Mouse (Mus musculus): ENCODE measurements around the gene Gpr65. TPM values are rescaled to one million over a fixed set of nuclear protein-coding genes. Genes with fewer than 3 reads are reported as not detected.
A peak's percentile ranks its signal among the peaks of the same experiment; 100 is the strongest.
"Not testable (repeated sequence)": the region's sequence is repeated elsewhere in the genome, so short reads cannot be mapped to it uniquely, and the experiment has no call there.

Gene Gpr65
- total RNA-seq (2022) = under 1 TPM in 1 of 4 experiments, not detected in 3; 0.15 TPM

DNA sequence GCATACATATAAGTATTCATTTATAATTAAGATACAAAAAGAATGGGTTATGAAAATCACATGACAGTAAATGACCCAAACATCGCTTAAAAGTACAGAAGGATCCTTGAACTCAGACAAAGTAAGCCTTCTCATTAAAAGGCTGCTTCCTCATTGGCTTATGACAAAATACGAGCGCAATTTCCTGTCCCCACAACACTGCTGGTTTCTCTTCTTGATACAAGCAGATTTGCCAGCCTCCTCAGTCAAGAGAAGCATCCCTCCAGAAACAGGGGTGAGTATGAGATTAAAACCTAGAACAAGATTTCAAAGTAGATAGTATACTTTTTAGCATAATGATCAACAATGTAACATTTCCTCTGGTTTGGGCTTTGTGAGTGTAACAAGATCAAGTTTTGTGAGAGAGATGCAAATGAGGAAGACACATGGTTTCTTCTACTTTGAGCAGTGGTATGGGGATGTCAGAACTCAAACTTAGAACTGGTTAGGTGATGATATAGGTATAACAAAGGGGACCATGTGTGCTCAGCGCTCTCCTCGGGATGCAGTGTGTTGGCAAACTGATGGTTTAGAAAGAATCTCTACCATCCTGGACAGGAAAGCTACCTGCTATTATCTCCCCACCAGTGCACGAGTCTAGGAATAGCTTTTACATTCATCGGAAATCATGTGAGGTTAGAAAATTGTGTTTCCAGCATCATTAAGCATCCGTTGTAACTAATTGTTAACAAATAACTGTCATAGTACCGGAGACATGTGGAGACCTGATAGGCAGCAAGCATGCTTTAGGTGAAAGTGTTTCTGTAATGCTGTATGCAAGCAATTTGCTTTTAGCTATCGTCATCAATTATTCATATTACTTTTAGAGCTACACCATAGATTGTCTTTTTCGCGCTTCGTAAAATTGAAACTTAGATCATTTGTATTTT, at the start of gene Gpr65:
TSS of gene Gpr65 (plus strand) at position 195 of the 929 bp plus-strand sequence.
- no peak for DNase-seq (ENCODE audit: low spot score in 2 of 2)

DNA sequence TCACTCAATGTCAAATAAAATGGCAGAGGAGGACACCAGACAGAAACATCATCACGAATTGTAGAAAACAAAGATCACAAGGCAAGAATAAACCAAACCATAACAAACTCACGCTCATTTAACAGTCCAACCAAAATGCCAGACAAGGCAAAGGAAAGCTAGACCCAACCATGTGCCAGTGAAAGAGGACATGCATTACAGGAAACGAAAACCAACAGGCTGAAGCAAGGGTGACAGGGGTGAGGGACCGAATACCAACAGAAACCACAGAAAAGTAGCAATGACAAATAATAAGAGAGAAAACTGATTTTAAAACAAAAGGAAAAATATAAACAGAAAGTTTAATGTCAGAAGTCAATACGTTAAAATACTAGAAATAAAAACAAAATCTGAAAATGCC, 45.1 kb upstream of the Gpr65 start:
- no peak for DNase-seq (ENCODE audit: low spot score in 2 of 2)

DNA sequence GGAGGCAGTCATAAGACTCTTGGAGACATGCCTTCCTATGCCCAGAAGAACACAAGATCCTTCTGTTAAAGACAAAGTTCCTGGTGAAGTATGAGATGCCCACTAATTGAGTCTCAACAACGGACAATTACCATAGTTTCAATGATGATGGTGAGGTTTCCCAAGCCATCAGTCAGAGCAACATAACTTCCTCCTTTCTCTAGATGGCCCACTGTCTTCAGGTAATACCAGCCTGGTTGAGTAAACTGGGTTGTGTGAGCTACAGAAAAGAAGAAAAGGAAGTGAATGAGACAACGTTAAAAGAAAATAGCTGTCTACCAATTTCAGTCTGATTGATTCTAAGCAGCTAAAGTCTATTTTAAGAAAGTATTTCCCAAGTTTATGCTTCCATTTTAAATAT, 41.4 kb upstream of the Gpr65 start:
- no peak for DNase-seq (ENCODE audit: low spot score in 2 of 2)

DNA sequence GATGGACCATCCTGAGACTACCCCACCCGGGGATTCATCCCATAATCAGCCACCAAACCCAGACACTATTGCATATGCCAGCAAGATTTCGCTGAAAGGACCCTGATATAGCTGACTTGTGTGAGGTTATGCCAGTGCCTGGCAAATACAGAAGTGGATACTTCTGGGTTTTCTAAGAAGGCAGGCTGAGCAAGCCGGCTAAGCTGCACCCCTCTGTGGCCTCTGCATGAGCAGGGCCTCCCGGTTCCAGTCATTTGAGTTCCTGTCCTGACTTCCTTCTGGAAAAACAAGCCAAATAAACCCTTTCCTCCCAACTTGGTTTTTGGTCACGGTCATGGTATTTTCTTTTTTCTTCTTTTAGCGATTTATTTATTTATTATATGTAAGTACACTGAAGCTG, 30.0 kb upstream of the Gpr65 start:
- DNase-seq (ENCODE audit: low spot score in 2 of 2) = not testable (repeated sequence)

DNA sequence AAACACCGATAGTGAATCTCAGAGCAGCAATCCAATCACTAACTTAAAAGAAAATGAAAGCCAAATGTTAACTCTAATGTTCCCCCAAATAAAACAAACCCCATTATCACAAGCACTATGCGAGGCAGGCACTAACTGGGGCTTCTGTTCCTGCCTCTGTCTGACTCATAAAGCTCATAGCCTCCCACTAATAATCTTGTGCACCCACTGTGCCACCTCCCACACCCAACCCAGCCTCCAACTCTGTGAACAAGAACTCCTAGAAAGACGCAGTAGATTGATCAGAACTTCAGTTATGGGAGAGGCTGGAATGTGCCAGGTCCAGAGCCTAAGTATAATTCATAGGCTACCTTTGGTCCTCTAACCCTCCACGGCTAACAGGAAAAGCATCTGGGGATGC, 24.3 kb upstream of the Gpr65 start:
- DNase-seq (ENCODE audit: low spot score in 2 of 2) = no peak

DNA sequence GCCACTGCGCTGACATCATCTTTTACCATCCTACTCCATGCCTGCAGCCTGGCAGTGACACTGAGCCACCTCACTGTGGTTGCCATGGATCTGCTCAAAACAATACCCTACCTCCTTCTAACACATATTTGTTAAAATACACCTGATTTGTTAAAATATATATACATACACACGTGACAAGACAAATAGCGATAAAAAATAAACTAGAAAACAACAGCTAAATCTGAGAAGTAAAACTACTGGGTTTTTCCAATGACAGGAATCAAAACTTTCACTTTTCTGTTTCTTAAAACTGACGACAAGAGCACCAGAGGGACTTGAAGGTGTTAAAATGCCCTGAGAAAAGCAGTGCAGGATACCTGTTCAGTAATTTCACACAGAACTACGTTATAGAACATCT, 23.6 kb upstream of the Gpr65 start:
- no peak for DNase-seq (ENCODE audit: low spot score in 2 of 2)

DNA sequence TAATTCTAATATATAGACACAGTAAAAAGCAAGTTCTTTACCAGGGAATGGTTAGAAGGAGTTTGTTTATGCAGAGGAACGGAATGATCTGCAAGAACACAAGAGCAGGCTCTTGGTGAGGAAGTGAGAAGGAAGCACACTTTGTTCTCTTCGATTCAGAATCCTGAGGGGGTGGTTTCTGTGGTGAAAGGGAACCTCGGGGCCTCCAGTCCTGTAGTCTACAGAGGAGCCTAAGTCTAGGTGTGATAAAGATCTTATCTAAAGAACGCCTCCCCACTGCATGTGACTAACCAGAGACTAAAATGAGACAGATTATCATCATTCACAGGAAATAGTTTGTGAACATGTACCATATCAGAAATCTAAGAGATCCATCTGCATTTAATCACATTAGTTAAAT, 21.6 kb upstream of the Gpr65 start:
- DNase-seq (ENCODE audit: low spot score in 2 of 2) = no peak

DNA sequence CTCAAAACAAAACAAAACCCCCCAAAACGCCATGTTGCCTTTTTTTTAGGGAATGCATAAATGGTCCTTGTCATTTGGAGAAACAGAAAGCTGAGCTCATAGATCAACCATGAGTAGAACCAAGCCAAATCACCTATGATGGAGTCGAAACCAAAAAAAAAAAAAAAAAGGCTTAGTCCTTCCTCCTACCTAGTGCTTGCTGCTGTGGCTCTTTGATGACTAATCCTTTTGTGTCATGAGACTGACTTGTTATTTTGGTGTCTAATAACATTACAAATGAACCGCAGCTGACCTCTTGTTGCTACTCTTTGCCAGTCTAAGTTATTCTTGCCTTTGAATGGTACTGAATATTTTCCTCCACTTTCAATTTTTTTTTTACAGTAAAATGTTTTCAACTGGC, 18.8 kb upstream of the Gpr65 start:
- DNase-seq (ENCODE audit: low spot score in 2 of 2) = no peak

DNA sequence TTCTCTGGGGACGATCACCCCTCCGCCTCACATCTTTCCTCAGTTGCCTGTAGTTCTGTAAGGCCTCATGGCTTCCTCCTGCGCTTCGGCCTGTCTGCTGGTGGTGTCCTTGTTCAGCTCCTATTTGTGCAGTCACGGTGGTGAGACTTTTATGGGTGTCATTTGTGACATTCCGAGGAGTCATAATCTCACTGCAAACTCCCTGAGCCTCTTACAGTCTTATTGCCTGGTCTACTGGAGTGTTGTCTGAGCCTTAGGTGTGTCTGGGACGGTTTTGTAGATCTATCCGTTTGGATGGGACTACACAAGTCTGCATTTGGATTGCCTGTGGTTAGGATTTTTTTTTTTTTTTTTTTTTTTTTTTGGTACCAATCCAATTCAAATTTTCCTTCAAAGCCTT, 18.1 kb upstream of the Gpr65 start:
- no peak for DNase-seq (ENCODE audit: low spot score in 2 of 2)

DNA sequence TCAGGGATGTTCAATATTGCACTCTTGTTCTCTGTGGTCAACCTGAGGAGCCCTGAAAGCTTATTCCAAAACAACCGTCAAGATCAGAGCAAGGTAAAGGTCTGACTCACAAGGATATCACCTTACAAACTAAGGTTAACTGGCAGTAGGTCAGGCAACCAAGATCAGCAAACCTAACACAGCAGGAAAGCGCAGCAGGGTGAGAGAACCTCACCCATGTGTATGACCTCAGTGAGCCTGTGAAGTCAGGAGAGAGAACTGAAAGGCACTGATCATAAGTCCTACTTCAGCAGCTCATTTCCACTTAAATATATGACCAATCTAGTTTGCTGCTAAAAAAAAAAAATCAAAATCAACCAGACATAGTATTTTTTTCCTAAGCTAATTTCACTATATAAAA, 16.0 kb upstream of the Gpr65 start:
- no peak for DNase-seq (ENCODE audit: low spot score in 2 of 2)

DNA sequence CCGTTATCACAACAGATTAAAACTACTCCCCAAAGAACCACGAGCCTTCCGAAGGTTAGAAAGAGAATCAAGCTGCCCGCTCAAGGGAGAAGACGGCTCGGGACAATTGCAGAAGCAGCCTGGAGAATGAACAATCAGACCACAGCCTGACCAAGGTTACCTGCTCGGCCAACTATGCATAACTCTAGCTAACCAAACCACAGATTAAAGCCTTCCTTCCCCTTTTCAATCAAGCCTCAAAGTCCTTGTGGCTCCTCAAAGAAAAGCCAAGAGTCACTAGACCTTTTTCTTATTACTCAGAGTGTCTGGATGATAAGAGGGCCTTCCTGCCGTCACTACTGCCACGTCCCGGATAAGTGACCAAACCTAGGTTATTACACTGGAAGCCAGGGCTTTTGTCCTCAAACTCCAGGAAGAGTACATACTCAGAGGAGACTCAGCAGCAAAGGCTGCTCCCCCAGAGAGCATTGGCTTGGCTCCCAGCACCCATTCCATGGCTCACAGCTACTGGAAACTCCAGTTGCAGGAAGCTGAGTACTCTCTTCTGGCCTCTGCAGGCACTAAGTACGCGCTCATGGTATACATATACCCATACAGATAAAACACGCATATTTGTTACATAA, 13.0 kb upstream of the Gpr65 start:
- DNase-seq (ENCODE audit: low spot score in 2 of 2) = no peak

DNA sequence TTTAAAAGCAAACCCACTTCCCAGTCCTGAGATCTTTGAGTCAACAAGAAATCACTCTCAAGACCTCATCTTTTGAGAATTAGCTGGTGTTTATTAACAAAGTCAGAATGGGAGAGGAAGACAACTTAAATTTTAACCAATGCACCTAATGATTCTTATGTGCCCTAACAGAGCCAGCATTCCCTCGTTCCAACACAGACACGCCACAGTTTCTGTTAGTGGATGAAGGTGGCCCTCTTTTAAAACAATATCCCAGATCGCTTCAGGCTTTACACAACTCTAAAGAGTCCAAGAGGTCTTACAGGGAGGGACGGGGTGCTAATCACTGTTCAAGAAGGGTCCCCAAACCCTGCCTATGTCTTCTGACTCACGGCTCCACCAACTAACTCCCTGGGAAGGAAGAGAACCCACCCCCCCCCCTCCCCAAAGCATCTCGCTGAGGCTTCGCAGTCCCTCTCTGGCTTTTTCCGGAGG, 10.0 kb upstream of the Gpr65 start:
- DNase-seq (ENCODE audit: low spot score in 2 of 2) = no peak

DNA sequence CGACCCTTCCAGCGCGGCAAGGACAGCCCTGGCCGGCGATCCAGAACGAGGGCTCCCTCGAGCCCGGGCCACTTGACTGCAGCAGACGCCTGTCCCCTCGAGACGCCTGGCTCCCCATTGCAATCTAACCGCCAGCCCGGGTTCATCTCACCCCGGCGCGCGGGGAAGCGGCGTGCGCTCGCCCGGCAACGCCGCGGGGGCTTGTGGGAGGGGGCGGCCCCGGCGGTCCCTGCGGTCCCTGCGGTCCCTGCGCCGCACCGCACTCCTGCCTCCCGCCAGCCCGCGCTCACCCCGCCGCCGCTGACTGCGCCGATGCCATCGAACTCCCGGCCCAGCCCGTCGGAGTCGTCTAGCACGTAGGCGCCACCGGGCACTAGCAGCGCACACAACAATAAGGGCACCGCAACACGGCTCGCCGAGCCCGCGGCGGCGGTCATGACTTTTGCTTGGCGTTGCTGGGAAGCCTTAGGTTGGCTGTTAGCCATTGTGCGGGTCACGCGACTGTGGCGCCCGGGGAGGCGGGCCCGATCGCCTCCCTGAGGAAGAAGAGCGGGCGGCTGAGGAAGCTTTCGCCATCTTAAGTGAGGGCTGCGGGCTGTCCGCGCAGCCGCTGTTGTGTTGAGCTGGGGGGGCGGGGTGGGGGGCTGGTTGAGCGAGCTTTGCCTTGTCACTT, 9.5 kb upstream of the Gpr65 start, which contains the start of gene Galc:
TSS of gene Galc (minus strand) at position 615 of the 673 bp plus-strand sequence.
- peak; percentile 79 to 87 for DNase-seq (ENCODE audit: low spot score in 2 of 2)

DNA sequence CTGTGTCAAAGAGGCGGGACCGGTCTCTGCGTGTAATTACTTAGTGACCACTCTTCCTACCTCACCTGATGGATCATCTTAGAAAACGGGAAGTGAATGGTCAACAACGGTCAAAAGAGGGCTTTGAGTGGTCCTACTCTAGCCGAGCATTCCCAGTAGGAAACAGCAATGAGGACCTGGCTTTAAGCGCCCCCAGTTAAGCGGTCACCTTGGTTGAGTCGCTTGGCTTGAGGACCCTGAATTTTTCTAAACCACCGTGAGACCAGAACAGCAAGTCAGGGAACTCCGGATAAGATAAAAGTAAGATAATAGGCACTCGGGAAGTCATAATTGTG, 8.9 kb upstream of the Gpr65 start:
- no peak for DNase-seq (ENCODE audit: low spot score in 2 of 2)

DNA sequence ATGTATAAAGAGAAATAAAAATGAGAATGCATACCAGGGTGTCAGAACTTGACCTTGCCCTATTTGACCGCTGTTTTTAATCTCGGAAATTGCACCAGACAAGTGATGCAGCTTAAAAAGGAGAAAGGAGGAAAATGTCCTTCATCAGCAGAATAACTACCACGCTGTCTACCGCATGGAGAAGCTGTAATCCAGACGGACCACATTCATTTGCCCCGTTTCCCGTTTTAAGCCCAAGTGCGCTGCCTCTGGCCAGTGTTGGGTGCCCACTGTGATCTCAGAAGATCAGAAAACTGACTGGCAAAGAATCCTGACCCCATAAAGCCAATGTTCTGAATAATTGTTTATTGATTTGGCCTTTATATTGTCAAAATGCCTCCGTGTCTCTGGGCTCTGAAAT, 2.7 kb upstream of the Gpr65 start:
- DNase-seq (ENCODE audit: low spot score in 2 of 2) = no peak

DNA sequence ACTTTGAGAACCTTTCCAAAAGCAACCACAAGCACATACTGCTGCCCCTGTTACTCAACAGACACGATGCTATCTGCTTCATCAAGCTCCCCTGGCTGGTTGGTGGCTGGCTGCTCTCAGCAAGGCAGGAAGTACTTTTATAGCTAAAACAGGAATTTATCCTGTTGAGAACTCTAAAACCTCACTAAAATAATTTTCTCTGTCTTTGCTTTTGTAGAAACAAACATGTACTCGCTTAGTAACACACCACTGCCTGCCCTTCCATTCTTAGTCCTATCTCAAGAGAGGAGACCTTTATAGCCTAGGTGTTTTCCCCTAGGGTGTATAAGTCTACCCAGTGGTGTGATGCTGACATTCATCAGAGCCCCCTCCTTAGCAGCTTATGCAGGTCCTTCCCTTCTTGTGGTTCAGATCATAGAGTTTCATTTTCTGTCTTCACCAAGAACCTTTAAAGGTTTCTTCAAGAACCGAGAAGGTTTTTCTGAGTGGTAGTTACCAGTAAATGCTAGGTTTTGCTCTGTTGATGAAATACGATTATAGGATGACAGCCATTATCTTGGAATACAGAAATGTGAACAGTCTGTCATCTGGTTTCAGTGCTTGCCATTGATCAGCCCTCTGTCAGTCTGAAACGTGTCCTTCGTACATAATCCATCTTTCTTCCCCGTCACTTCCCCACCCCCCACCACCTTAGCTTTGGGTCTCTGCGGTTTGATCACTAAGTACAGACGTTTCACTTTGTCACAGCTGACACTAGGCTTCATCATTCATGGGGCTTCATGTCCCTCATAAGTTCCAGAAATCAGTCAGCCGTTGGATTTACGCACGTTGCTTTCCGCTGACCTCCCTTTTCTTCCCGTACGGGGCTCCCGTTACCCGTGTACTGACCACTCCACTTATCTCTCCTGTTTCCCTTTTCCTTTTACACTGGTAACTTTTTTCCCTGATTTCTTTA, 1.6 kb downstream of the Gpr65 start:
- DNase-seq (ENCODE audit: low spot score in 2 of 2) = no peak

DNA sequence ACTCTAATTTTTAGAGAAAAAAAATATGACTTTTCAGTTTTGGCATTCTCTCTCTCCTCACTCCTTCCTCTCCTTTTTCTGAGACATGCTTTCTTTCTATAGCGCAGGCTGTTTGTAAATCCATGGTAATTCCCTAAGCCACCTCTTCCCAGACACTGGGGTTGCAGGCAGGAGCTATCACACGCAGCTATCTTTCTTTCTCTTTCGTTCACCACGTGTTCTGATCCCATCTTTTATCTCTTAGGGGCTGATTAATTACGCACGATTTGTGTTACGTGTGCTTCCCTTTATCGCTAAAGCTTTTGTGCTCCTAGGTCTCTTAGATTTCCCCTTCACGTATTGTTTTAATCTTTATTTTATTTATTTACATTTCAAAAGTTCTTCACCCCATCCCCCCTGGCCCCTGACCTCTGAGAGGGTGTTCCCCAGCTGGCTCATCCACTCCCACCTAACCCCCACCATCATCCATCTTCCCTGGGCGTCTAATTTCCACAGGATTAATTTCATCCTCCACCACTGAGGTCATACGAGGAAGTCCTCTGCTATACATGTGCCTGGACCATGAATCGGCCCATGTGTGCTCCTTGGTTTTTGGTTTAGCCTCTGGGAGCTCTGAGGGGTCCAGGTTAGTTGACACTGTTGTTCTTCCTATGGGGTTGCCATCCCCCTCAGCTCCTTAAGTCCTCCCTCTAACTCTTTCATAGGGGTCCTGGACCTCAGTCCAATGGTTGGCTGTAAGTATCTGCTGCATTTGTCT, 2.6 kb downstream of the Gpr65 start:
- no peak for DNase-seq (ENCODE audit: low spot score in 2 of 2)

DNA sequence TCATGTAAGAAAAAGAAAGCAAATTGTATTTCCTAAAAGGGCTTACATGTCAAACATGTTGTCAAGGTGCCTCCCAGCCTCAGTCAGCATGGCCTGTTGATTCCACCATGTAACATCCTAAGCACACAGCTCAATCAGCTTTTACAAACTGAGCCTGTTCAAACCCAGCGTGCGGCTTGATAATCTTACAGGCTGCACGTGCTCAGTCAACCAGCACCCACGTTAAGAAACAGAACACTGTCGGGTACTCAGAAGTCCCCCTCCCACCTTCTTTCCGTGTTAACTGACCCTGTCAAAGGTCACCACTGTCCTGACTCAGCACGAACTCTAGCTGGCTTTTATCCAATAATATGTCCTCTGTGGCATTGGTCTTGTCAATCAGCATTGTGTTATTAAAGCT, 4.0 kb downstream of the Gpr65 start:
- DNase-seq (ENCODE audit: low spot score in 2 of 2) = no peak

DNA sequence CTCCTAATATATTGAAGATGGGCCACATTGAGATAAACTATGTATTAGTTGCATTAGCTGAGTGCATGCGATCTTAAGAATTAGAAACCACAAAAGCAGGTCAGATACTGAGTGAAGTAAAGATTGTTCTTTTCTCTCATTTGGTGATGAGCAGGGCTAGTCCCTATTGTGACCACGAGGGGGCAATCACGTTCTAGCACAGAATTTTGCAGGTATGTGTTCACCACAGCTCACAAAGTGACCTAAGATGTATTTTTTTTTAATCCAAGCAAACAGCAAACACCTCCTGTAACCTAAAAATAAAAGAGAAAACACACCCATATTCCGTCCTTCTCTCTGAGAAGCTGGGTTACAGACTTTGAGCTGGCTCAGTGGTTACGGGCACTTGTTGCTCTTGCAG, 12.1 kb downstream of the Gpr65 start:
- DNase-seq (ENCODE audit: low spot score in 2 of 2) = no peak

DNA sequence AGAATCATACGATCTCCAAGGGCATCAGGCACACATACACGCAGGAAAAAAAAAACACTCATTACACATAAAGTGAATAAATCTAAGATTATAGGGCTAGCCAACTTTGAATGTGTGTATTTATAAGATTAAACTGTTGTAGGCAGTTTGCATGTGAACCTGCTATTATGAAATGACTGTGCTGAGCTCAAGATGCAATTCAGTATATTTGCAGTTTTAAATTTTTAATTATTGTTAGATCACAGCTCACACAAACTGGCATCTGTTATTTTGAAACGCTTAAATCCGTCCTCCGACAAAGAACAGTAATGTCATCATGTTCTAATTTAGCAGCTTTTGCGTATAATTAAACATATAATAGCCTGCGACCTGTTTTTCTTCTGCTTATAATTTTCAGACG, 12.6 kb downstream of the Gpr65 start:
- DNase-seq (ENCODE audit: low spot score in 2 of 2) = no peak
